Mouse (Mus musculus) CD4-positive helper T cell, adult 2 months (primary cell): ENCODE measurements around the gene Col26a1.

Source experiments
- DNase-seq: peaks from one replicate; pipeline ENCODE4 v3.0.0-alpha.2; 2012; ENCODE audit warnings: low read depth, missing footprints, low spot score

The Col26a1 gene

GRCm38 (mm10) chr5:136881380-136882009 lies 1.5 kb downstream of the Col26a1 start:
- peak; percentile 62 for DNase-seq

DNA sequence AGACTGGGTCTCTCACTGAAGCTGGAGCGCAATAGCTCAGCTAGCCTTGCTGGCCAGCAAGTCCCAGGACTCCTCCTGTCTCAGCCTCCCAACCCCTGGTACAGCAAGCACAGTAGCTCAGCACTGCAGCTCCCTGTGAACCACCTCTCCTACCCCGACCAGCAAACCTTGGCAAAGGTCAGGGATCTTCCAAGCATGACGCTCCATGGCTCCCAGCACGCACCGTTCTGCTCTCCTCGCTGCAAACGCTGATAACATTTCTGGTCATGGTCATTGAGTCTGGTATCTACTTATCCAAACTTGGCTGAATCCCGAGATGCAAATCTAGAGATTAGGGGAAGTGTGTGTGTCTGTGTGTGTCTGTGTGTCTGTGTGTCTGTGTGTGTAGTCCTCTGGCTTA lies 2.9 kb downstream of the Col26a1 start:
- DNase-seq, result no peak

- DNase-seq, result no peak
Observed at GRCm38 (mm10) chr5:136874271-136874670, 8.7 kb downstream of the Col26a1 start.

GRCm38 (mm10) chr5:136872417-136872816 lies 10.6 kb downstream of the Col26a1 start:
- DNase-seq, result no peak

DNA sequence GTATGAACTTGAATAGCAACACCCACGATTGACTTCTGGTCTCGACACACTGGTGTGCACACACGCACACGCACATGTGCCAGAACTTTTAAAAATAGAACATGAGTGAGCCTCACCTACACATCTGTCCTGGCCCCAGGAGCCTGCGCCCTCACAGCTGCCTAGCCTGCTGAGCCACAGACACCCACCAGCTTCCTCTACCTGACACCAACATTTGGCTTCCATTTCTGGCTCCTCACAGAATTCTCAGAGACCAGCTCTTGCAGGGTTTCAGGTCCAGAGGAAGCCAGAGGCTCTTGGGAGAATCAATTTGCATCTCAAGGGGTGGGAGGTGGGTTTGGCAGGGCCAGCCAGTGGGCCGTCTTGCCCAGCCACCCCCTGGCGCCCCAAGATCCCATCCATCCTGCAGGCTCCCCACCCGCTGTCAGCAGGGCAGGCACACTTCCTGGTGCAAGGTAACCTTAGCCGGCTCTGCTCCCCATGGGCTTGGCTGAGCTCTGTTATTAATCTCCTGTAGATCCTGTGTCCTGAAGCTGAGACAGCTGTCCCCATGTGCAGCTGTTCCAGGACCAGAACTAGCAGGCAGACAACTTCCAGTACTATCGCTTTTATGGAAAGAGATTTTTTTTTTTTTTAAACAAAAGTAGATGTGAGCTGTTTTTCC lies 13.4 kb downstream of the Col26a1 start:
- no peak for DNase-seq

- DNase-seq, result no peak
Observed at GRCm38 (mm10) chr5:136867706-136868105, 15.3 kb downstream of the Col26a1 start.

GRCm38 (mm10) chr5:136863961-136864674 lies 18.9 kb downstream of the Col26a1 start:
- peak; percentile 50 for DNase-seq

GRCm38 (mm10) chr5:136863276-136863675 lies 19.7 kb downstream of the Col26a1 start:
- no peak for DNase-seq

GRCm38 (mm10) chr5:136862806-136863205 lies 20.2 kb downstream of the Col26a1 start:
- DNase-seq, result no peak

GRCm38 (mm10) chr5:136861191-136861940 lies 21.6 kb downstream of the Col26a1 start:
- no peak for DNase-seq

DNA sequence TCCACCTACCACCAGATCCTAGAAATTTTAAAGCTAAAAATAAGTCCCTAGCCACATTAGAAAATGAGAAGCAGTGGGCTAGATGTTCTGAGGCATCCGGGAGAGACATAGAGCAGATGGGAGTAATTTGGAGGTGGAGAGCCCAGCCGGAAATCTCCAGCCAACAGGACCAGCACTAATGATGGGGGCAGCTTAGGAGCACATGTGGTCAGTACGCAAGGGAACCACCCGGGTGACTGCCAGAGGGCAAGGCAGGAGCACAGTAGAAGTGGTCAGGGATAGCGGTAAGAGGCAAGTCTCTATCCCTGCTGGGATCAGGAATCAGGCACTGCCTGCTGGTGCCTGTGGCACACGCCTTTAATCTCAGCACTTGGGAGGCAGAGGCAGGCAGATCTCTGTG lies 32.3 kb downstream of the Col26a1 start:
- DNase-seq, result no peak

DNA sequence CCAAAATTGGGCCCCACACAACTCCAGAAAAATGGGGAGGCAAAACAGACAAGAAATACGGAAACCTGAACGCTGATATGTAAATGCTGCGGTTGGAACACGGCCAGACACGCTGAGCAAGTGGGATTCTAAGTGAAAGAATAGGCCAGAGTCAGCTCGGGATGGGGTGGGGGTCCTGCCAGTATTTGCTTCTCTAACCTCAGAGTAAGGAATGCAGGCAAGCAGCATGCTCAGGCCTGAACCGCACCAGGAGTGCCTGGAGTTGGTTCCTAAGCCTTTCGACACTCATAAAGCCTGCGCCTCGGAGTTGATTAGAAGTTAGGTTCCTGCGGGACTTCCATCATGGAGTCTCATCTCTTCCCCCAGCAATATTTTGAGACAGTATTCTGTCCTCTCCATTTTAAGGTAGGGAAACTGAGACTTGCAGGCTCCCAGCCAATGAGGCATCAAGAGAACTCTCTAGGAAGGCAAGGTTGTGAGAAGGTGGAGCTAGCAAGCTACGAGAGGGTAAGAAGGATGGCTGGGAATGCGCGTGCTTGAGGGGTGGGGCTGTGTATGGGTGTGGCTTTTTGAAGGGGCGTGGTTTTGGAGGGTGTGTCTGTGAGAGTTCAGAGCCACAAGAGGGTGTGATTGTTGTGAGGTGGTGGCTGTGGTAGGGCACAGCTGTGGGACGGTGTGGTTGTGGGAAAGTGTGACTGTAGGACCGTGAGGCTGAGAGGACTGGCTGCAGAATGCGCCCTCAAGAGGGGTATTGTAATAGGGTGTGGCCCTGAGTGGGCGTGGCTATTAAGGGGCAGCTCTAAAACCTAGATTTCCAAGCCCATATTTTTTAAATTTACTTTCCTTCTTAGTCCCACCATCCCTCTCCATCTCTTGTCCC lies 36.4 kb downstream of the Col26a1 start:
- no peak for DNase-seq

GRCm38 (mm10) chr5:136843930-136844329 lies 39.1 kb downstream of the Col26a1 start:
- no peak for DNase-seq

- DNase-seq, result peak; percentile 55
Observed at GRCm38 (mm10) chr5:136840036-136840435, 43.0 kb downstream of the Col26a1 start.

DNA sequence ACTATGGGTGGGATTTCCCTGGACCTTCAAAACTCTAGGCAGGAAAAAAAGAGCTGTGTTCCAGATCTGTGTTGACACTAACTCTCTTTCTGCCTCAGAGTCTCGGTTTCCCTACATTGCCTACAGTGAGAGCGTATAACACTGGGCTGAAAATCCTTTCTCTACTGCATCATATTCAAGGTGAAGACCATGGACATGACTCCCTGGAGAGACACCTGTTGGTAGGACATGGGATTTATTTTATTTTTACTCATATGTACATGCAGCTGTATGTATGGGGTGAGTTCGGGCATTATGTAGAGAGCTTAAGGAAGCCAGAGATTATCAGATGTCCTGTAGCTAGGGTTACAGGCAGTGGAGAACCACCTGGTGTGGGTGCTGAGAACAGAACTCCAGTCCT lies 50.0 kb downstream of the Col26a1 start:
- no peak for DNase-seq

DNA sequence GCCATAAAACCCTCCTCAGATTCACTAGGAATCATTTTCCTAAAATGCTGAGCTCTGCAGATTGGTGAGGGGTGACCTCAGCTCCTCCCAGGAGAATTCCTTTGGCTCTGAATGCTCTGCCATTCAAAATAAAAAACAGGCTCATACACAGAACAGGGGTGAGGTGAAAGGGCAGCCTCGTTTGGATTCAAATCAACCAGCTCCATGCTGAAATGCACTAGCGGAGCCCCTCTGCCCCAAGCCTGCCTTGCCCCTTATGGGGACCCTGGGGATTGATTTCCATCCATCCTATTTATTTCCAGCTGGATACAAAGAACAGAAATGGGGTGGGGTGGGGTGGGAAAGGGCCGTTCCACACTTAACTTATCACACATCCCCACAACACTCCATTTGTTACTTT lies 52.9 kb downstream of the Col26a1 start:
- DNase-seq, result no peak

GRCm38 (mm10) chr5:136821971-136822370 lies 61.0 kb downstream of the Col26a1 start:
- no peak for DNase-seq

- no peak for DNase-seq
Observed at GRCm38 (mm10) chr5:136820911-136821310, 62.1 kb downstream of the Col26a1 start.

- no peak for DNase-seq
Observed at GRCm38 (mm10) chr5:136819686-136820085, 63.3 kb downstream of the Col26a1 start.

GRCm38 (mm10) chr5:136810539-136811374 lies 72.3 kb downstream of the Col26a1 start:
- DNase-seq, result no peak
